Mouse (Mus musculus) olfactory bulb, adult 2 months (tissue): ENCODE data around the gene Muc5b.

Source experiments
- CTCF ChIP-seq: fragments of 200-500 bp; IDR thresholded peaks from 2 replicates; pipeline ENCODE4 v1.5.1; 2012; ENCODE audit warnings: low read depth, mild to moderate bottlenecking, low read length, moderate library complexity; ENCODE audit not compliant: insufficient read depth
- POLR2A ChIP-seq: fragments of 200-500 bp; IDR thresholded peaks from 2 replicates; pipeline ENCODE4 v1.6.1; 2012; ENCODE audit warnings: mild to moderate bottlenecking, low read depth, low read length, moderate library complexity; ENCODE audit not compliant: insufficient read depth

DNA sequence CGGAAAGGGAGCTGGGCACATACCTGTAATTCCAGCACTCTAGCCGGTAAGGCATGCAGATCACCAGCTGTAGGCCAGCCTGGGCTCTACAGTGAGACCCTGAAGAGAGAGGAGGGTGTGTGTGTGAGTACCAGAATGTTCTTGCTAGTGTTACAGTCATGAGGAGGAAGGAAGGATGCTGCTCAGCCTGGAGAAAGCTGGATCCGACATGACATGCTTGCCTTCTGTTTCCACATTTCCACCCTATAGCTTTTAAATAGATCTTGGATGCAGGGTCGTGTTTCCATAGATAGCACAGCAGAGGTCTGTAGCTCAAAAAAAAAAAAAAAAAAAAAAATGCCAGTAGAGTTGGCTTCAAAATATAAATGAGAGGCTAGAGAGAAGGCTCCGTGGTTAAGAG lies 36.0 kb downstream of the Muc5b start:
- TF ChIP-seq CTCF (no peak), POLR2A (no peak)
